Mouse (Mus musculus) forebrain, embryonic 11.5 days (tissue): ENCODE measurements around the gene Cdc14a. TPM values are rescaled to one million over a fixed set of nuclear protein-coding genes. Genes with fewer than 3 reads are reported as not detected.

Experiments used
- ATAC-seq: fragments of 200-750 bp; cut with Nextera tagmentation; replicated peaks from 2 replicates; pipeline ENCODE4 v1.8.0; 2017; ENCODE audit warnings: moderate TSS enrichment; ENCODE audit not compliant: low FRiP score
- DNase-seq: peaks from one replicate; pipeline ENCODE4 v3.0.0-alpha.2; 2017; ENCODE audit warnings: low spot score
- H3K27ac ChIP-seq: fragments of 300-500 bp; sonication (generic); 2 replicates; pipeline ENCODE4 v1.5.1; 2014; ENCODE audit warnings: low read depth, low read length
- H3K27me3 ChIP-seq: fragments of 300-500 bp; sonication (generic); 2 replicates; pipeline ENCODE4 v1.6.1; 2014; ENCODE audit warnings: mild to moderate bottlenecking, low read length, mixed read lengths; ENCODE audit not compliant: control insufficient read depth, insufficient read depth
- H3K36me3 ChIP-seq: fragments of 300-500 bp; sonication (generic); 2 replicates; pipeline ENCODE4 v1.6.1; 2014; ENCODE audit warnings: mild to moderate bottlenecking, low read length, moderate library complexity, mixed read lengths; ENCODE audit not compliant: control insufficient read depth, insufficient read depth
- H3K4me1 ChIP-seq: fragments of 300-500 bp; sonication (generic); replicated peaks from 2 replicates; pipeline ENCODE4 v1.6.1; 2014; ENCODE audit warnings: low read length, mixed read lengths; ENCODE audit not compliant: control insufficient read depth, insufficient read depth
- H3K4me2 ChIP-seq: fragments of 300-500 bp; sonication (generic); 2 replicates; pipeline ENCODE4 v1.6.1; 2014; ENCODE audit warnings: low read depth, mild to moderate bottlenecking, low read length, moderate library complexity, mixed read lengths; ENCODE audit not compliant: severe bottlenecking
- H3K4me3 ChIP-seq: fragments of 300-500 bp; sonication (generic); 2 replicates; pipeline ENCODE4 v1.5.1; 2014; ENCODE audit warnings: low read depth, low read length
- H3K9ac ChIP-seq: fragments of 300-500 bp; sonication (generic); 2 replicates; pipeline ENCODE4 v1.6.1; 2014; ENCODE audit warnings: low read length
- H3K9me3 ChIP-seq: fragments of 300-500 bp; sonication (generic); 2 replicates; pipeline ENCODE4 v1.6.1; 2016; ENCODE audit warnings: low read length, mixed read lengths; ENCODE audit not compliant: control insufficient read depth
- WGBS: fragments of 180-500 bp; shearing (Covaris S2); extraction: QIAGEN DNeasy Blood & Tissue Kit; methylation state at CpG from one replicate; pipeline ENCODE4 v1.1.7; 2014; 5-methylcytosine and 5-hydroxymethylcytosine counted together
- polyA plus RNA-seq: library from polyadenylated mRNA; unstranded; fragments of >200 nt; fragmentation: Nextera tagmentation; extraction: Ambion mirVana; gene quantifications from 2 replicates; pipeline ENCODE4 v1.2.1, GENCODE M21; 2014

The Cdc14a gene
- polyA plus RNA-seq, 1 experiment from 2014 or later = 23.0 TPM

DNA sequence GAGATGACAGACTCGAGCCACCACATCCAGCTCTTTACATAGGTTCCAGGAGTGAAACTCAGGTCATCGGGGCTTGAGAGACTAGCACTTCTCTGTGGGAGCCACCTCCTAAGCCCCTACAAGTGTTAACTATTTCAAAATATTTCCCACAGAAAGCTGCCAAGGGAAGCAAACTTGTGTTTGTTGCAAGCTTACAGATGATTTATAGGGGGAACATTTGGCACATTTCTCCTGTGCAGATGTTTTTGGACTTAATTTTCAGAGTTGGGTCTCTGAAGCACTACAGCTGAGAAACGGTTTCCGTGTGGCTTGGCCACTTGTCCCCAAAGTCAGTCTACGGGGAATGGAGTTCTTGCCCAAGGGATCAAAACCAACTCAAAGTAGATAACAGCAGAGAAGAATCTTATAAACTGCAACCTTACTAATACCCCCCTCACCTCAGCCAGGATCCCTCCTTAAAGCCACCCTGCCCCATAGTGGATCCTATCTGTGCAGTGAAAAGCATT lies 28.9 kb downstream of the Cdc14a start:
- no peak overlapping the region for H3K4me2 ChIP-seq
- no peak overlapping the region for H3K9ac ChIP-seq
- H3K27ac ChIP-seq = no peak overlapping the region
- peaks cover 11% of the 10 kb centered on the region; the same call in 1 of the 2 replicates for H3K4me1 ChIP-seq
- DNase-seq (no peak), ATAC-seq (no peak)
- H3K4me3 ChIP-seq = no peak overlapping the region
- no peaks in the 10 kb centered on the region for H3K27me3 ChIP-seq
- no peaks in the 10 kb centered on the region for H3K9me3 ChIP-seq
- 88% methylated on average over 5 of the region's 5 CpGs for WGBS
- H3K36me3 ChIP-seq = no peaks in the 10 kb centered on the region

DNA sequence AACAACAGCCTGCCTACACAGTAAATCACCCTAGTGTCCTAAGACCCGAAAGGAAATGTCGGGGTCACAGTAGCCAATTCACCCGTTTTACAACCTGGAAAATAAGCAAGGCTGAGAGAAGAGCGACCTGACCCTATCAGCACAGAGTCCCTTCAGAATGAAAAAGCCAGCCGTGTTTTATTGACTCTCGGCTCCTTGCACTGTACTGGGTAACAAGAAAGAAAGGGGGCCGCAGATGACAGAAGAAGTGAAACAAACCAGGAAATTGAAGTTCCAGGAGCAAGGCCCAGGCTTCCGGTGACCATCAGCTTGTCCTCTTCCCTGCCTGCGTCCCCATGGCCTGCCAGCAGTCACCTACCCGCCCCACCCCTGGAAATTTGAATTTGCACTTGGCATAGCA lies 32.4 kb downstream of the Cdc14a start:
- DNase-seq = no peak
- 88% methylated on average over 10 of the region's 10 CpGs for WGBS
- no peaks in the 10 kb centered on the region for H3K9me3 ChIP-seq

DNA sequence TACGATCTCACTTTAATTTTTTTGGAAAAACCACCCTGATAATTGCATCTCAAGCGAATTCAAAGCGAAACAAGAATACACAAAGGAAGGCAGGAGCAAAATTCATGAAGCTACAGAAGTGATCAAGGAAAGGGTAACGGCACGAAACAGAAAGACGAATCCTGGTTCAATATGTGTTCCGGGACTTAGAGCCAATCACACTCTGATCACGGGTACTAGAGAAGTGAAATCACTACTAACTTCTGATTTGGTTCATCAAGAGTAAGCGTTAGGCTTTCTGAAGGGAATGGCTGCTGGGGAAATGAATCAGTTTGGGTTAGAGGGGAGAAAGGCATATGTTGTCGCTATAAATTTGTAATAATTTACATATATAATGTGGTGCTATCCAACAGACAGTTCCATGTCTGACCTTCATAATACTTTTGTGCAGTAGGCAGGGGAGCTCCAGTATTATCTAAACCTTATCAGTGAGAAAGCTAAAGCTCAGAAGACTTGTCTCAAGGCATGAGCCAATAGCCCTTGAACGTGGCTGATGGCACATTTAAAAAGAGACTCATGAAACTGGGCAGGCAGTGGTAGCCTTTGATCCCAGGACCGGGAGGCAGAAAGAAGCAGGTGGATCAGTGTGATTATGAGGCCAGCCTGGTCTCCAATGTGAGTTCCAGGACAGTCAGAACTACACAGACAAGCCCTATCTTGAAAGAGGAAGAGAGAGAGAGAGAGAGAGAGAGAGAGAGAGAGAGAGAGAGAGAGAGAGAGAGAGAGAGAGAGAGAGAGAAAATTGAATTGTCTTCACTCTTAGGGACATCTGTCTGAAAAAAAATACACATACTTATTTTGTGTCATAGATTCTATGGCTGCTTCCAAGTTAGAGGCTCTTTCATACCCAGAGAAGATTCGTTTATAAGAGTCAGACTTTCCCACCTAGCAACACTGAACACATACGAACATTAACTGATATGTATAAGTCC lies 34.0 kb downstream of the Cdc14a start:
- H3K27ac ChIP-seq = no peak overlapping the region
- DNase-seq (no peak), ATAC-seq (no peak)
- no peak overlapping the region for H3K4me3 ChIP-seq
- WGBS = 90% methylated on average over 14 of the region's 14 CpGs
- H3K27me3 ChIP-seq = no peaks in the 10 kb centered on the region
- H3K9me3 ChIP-seq = no peaks in the 10 kb centered on the region
- H3K4me2 ChIP-seq = no peak overlapping the region
- H3K36me3 ChIP-seq = no peaks in the 10 kb centered on the region
- no peak overlapping the region for H3K9ac ChIP-seq
- no peaks in the 10 kb centered on the region for H3K4me1 ChIP-seq

More for the DNA sequence above, 32.4 kb downstream of the Cdc14a start:
- no peak overlapping the region for H3K9ac ChIP-seq
- H3K4me3 ChIP-seq = no peak overlapping the region
- no peaks in the 10 kb centered on the region for H3K4me1 ChIP-seq
- H3K27me3 ChIP-seq = no peaks in the 10 kb centered on the region
- H3K4me2 ChIP-seq = no peak overlapping the region
- no peak overlapping the region for H3K27ac ChIP-seq
- H3K36me3 ChIP-seq = no peaks in the 10 kb centered on the region
- ATAC-seq = no peak

DNA sequence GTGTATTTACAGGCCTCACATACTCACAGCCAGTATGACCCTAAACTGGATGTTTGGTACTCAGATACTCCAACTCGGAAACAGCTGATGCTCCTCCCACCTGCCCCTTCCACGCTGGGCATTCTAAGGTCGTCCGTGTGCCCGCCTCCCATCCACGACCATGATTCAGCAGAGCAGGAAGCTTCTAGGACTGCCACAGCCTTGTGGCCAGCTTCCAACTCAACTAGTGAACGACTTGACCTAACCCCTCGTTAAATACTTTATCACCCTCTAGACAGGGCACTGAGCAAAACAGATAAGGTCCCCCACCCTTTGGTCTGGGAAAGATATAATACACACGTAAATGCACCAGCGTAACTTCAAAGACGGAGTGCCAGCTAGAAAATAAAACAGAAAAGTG lies 35.0 kb downstream of the Cdc14a start:
- 85% methylated on average over 11 of the region's 11 CpGs for WGBS
- no peak for ATAC-seq
- Histone ChIP-seq H3K27me3 (no peaks in the 10 kb centered on the region), H3K4me1 (no peaks in the 10 kb centered on the region), H3K9me3 (no peaks in the 10 kb centered on the region), H3K4me2 (no peak overlapping the region), H3K36me3 (no peaks in the 10 kb centered on the region), H3K4me3 (no peak overlapping the region), H3K27ac (no peak overlapping the region), H3K9ac (no peak overlapping the region)
- DNase-seq = no peak

DNA sequence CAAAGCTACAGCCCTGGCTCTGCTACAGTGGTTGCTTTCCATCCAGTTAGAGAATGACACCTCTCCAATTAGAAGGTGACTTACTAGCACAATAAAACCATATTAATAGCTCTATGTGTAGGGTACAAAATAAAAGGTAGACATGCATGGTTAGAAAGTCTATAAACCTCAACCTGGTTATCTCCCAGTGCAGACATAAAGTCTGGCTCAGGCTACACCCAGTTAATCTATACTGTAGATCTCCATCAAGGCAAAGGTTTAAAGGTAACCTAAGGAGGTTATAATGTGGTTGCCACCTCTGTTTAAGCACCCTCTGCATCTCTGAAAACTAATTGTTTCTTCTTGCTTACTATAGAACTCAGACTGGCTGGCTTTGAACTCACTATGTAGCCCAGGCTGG lies 36.9 kb downstream of the Cdc14a start:
- H3K9me3 ChIP-seq = no peaks in the 10 kb centered on the region
- ATAC-seq (no peak), DNase-seq (no peak)
- H3K27me3 ChIP-seq = no peaks in the 10 kb centered on the region
- H3K27ac ChIP-seq = no peak overlapping the region
- no peaks in the 10 kb centered on the region for H3K4me1 ChIP-seq
- no peaks in the 10 kb centered on the region for H3K36me3 ChIP-seq
- H3K4me3 ChIP-seq = no peak overlapping the region
- no peak overlapping the region for H3K9ac ChIP-seq
- H3K4me2 ChIP-seq = no peak overlapping the region

DNA sequence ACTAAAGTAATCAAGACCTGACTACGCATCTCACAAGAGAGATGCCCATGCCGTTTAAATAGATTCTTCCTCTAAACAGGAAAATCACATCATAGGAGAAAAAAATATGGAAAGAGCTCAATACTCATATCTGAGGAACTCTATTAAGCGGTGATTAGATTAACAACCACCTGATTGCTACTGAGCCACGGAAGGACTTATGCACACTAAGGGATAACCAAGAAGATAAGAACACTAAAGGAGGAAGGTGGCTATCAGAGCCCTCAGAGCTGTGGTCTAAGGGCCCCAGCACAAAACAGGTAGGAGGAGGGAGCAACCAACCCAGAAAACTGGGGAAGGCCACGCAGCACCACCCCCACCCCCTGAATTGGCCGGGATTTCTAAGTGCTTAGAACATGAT lies 37.5 kb downstream of the Cdc14a start:
- Histone ChIP-seq H3K36me3 (no peaks in the 10 kb centered on the region), H3K4me1 (no peaks in the 10 kb centered on the region), H3K27ac (no peak overlapping the region), H3K9ac (no peak overlapping the region), H3K4me2 (no peak overlapping the region), H3K27me3 (no peaks in the 10 kb centered on the region), H3K4me3 (no peak overlapping the region), H3K9me3 (no peaks in the 10 kb centered on the region)
- 90% methylated on average over 6 of the region's 6 CpGs for WGBS
- ATAC-seq (no peak), DNase-seq (no peak)

DNA sequence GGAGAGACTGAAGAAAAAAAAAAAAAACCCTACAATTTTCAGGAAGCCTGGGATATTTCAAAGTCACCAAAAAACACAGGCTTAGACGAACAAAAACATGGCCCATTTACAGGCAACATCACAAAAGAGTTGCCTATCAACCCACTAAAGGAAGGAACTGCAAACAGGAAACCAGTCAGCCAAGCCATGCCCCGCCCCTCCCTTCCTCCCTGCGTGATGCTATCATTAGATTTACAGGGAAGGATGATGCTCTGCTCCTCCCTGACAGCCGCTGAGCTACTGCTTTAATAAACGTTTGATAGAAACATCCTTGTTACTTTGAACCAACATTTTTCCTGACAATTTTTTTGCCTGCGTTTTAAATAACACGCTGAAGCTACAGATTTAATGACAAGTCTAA lies 39.5 kb downstream of the Cdc14a start:
- no peak overlapping the region for H3K27ac ChIP-seq
- DNase-seq = no peak
- H3K9ac ChIP-seq = no peak overlapping the region
- no peak overlapping the region for H3K4me2 ChIP-seq
- ATAC-seq = no peak
- 91% methylated on average over 7 of the region's 7 CpGs for WGBS
- no peaks in the 10 kb centered on the region for H3K9me3 ChIP-seq
- no peaks in the 10 kb centered on the region for H3K4me1 ChIP-seq
- no peaks in the 10 kb centered on the region for H3K27me3 ChIP-seq
- H3K36me3 ChIP-seq = no peaks in the 10 kb centered on the region
- no peak overlapping the region for H3K4me3 ChIP-seq

DNA sequence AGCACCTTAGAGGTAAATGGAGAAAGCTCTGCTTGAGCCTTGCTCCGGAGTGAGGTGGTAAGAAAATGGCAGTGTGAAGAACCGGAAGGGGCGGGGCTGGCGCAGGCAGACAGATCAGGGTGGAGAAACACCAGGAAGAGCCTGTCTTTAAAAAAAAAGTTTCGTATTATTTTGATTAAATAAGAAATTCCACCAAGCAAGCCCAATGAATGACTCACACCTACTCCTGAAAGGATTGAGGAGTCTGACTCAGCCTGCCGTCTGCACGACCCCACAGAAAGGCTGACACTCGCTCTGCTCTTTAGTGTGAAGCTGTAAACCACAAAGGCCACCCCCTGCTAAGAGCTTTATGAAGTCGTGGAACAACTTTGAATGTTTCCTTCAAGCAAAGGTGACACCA lies 43.5 kb downstream of the Cdc14a start:
- no peaks in the 10 kb centered on the region for H3K9me3 ChIP-seq
- H3K4me1 ChIP-seq = no peaks in the 10 kb centered on the region
- H3K27me3 ChIP-seq = no peaks in the 10 kb centered on the region
- H3K9ac ChIP-seq = no peak overlapping the region
- H3K27ac ChIP-seq = no peak overlapping the region
- ATAC-seq (no peak), DNase-seq (no peak)
- H3K4me2 ChIP-seq = no peak overlapping the region
- 59% methylated on average over 9 of the region's 9 CpGs for WGBS
- no peak overlapping the region for H3K4me3 ChIP-seq
- H3K36me3 ChIP-seq = no peaks in the 10 kb centered on the region

DNA sequence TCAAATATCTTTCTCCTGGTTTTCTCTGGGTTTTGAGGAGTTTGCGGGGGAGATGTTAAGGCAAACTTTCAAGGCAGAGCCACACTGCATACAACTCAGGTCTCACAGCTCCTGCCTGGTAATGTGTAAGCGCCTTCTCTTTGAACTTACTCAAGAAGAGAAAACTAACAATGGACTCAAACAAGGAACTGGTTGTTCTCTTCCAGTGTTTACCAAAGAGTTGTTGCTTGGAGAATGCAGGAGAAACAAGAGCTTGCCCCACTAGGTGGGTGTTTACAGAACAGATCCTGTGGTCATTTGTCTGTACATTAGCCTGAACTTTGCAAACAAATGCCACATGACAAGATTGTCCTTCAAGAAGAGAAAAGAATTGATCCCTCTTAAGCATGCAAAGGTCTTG lies 48.4 kb downstream of the Cdc14a start:
- Histone ChIP-seq H3K4me3 (no peak overlapping the region), H3K4me1 (no peaks in the 10 kb centered on the region; the same call in 1 of the 2 replicates), H3K9ac (no peak overlapping the region), H3K36me3 (no peaks in the 10 kb centered on the region), H3K27me3 (no peaks in the 10 kb centered on the region), H3K4me2 (no peak overlapping the region), H3K27ac (no peak overlapping the region), H3K9me3 (no peaks in the 10 kb centered on the region)
- 91% methylated on average over 2 of the region's 2 CpGs for WGBS
- ATAC-seq = no peak
- no peak for DNase-seq
